Mouse (Mus musculus) spleen, adult 2 months (tissue): ENCODE results near the gene Thoc7.

ENCODE experiments used
- CTCF ChIP-seq: fragments of 200-500 bp; IDR thresholded peaks from 2 replicates; pipeline ENCODE4 v1.5.1; 2011; ENCODE audit warnings: mild to moderate bottlenecking, inconsistent platforms; ENCODE audit not compliant: insufficient read depth, insufficient read length, insufficient replicate concordance; ENCODE audit errors: extremely low read depth
- POLR2A ChIP-seq: fragments of 200-500 bp; IDR thresholded peaks from 2 replicates; pipeline ENCODE4 v1.6.1; 2011; ENCODE audit warnings: low read depth, low read length, inconsistent platforms

DNA sequence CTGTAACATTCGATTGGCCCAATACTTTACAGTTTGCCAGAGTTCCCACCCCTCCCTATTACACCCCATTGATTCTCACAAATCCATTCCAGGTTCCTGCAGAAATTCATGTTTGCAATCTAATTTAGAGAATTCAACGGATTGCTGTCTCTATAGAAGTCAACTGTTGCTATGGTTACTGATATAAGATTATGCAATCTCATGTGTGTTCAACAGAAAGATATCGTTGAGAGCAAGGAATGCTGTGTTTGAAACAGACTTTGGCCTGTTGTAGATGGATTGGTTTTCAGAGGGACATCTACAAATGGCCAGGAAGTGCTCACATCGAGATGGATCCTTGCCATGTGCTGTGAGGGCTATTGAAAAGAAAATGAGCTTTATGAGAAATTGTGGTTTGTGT is 46.4 kb downstream of the Thoc7 start:
- TF ChIP-seq POLR2A (no peak), CTCF (no peak)
